Comparison of ENCODE assay signal across 20 mouse cellular contexts in genomic region chr1:157524775-157525174, GRCm38 (mm10).
"Had no signal": no experiment of that assay in that cellular context is flagged by ENCODE, and none has a peak within 500 bp of the region (broad histone marks: within the 10 kb centered on the region; RNA-seq: fewer than 3 reads in every experiment).

No protein-coding gene starts in this region.

- H3K4me1 ChIP-seq: limb, embryonic 12.5 days; limb, embryonic 15.5 days; stomach, embryonic 15.5 days had no signal

- H3K27me3 ChIP-seq: limb, embryonic 15.5 days; lung, embryonic 15.5 days; stomach, embryonic 15.5 days had no signal

- DNase-seq: kidney, adult 18-20 months; kidney, adult 9 months; kidney, postnatal 14 days; kidney, postnatal 4 days; left cerebral cortex, postnatal 4 days; lung, adult 18-20 months; lung, postnatal 10 days; lung, postnatal 36 days; midbrain, embryonic 14.5 days; right cerebral cortex, postnatal 14 days; right cerebral cortex, postnatal 4 days; spleen, adult 18-20 months; thymus, adult 2 months; thymus, postnatal 25 days had no signal

- ATAC-seq: hindbrain, embryonic 16.5 days had no signal

- H3K4me2 ChIP-seq: limb, embryonic 12.5 days; limb, embryonic 15.5 days; lung, embryonic 15.5 days had no signal

- H3K9ac ChIP-seq: limb, embryonic 12.5 days; limb, embryonic 15.5 days; liver, embryonic 14.5 days; lung, embryonic 15.5 days; stomach, embryonic 15.5 days had no signal

- H3K9me3 ChIP-seq: limb, embryonic 12.5 days; limb, embryonic 15.5 days; lung, embryonic 15.5 days; stomach, embryonic 15.5 days had no signal

- H3K4me3 ChIP-seq: limb, embryonic 12.5 days; limb, embryonic 15.5 days; lung, embryonic 15.5 days; stomach, embryonic 15.5 days had no signal

- H3K36me3 ChIP-seq: limb, embryonic 12.5 days; limb, embryonic 15.5 days; lung, embryonic 15.5 days; stomach, embryonic 15.5 days had no signal

- H3K27ac ChIP-seq: limb, embryonic 12.5 days; limb, embryonic 15.5 days; liver, embryonic 14.5 days; lung, embryonic 15.5 days had no signal
